Comparison of ENCODE assay signal across 8 mouse cellular contexts in genomic region chr5:129886271-129886670, GRCm38 (mm10). TPM values are rescaled to one million over a fixed set of nuclear protein-coding genes. Genes with fewer than 3 reads are reported as not detected.
DNase-seq lines count a peak whose midpoint lies in the region; ATAC-seq lines count a peak whose summit lies in the region.

No protein-coding gene starts in this region.

- no peaks in the 10 kb centered on the region for H3K9me3 ChIP-seq in kidney, embryonic 15.5 days (replicated peaks)
- H3K9me3 ChIP-seq in forebrain, embryonic 14.5 days (replicated peaks; ENCODE audit: control insufficient read depth, low read length): no peaks in the 10 kb centered on the region
- H3K9me3 ChIP-seq in liver, embryonic 11.5 days (ENCODE audit: control insufficient read depth, low read length): no peaks in the 10 kb centered on the region

- ATAC-seq in kidney, embryonic 15.5 days (replicated peaks; ENCODE audit: low FRiP score): no peak
- no peak for ATAC-seq in forebrain, embryonic 14.5 days
- peak; percentile 43; the same call in 1 of the 2 replicates for ATAC-seq in liver, embryonic 11.5 days (replicated peaks; ENCODE audit: low FRiP score)

- peak overlapping the region; percentile 82 for H3K4me2 ChIP-seq in kidney, embryonic 15.5 days
- peak overlapping the region; percentile 86 for H3K4me2 ChIP-seq in forebrain, embryonic 14.5 days (ENCODE audit: low read length)
- peak overlapping the region; percentile 85 for H3K4me2 ChIP-seq in liver, embryonic 11.5 days

- peak overlapping the region; percentile 94 for H3K9ac ChIP-seq in kidney, embryonic 15.5 days
- peak overlapping the region; percentile 89 for H3K9ac ChIP-seq in forebrain, embryonic 14.5 days (ENCODE audit: low read length)
- H3K9ac ChIP-seq in liver, embryonic 11.5 days (ENCODE audit: low read depth, low read length): peak overlapping the region; percentile 91

- no peaks in the 10 kb centered on the region for H3K27me3 ChIP-seq in kidney, embryonic 15.5 days
- H3K27me3 ChIP-seq in forebrain, embryonic 14.5 days (replicated peaks; ENCODE audit: control insufficient read depth, insufficient read depth, low read length): no peaks in the 10 kb centered on the region
- H3K27me3 ChIP-seq in liver, embryonic 11.5 days (replicated peaks; ENCODE audit: control insufficient read depth, insufficient read depth, low read length): no peaks in the 10 kb centered on the region

- peaks cover 16% of the 10 kb centered on the region for H3K4me1 ChIP-seq in kidney, embryonic 15.5 days
- peaks cover 9% of the 10 kb centered on the region for H3K4me1 ChIP-seq in forebrain, embryonic 14.5 days (ENCODE audit: control insufficient read depth, insufficient read depth, low read length)
- peaks cover 5% of the 10 kb centered on the region for H3K4me1 ChIP-seq in liver, embryonic 11.5 days (replicated peaks; ENCODE audit: control insufficient read depth, insufficient read depth, low read length)

- DNase-seq in kidney, adult 18-20 months: no peak
- peak; percentile 66 for DNase-seq in adipocyte (ENCODE audit: low spot score)
- DNase-seq in forebrain, embryonic 14.5 days (ENCODE audit: low spot score): no peak
- DNase-seq in liver, embryonic 11.5 days (ENCODE audit: low spot score): peak; percentile 48
- peak; percentile 19 for DNase-seq in yolk sac, embryonic 10.5 days (ENCODE audit: low spot score)
- no peak for DNase-seq in frontal cortex, postnatal 14 days (ENCODE audit: low spot score in 2 of 2)
- DNase-seq in gastrocnemius, postnatal 10 days: no peak

- H3K27ac ChIP-seq in kidney, embryonic 15.5 days: peak overlapping the region; percentile 98; the same call in 1 of the 2 replicates
- H3K27ac ChIP-seq in forebrain, embryonic 14.5 days (ENCODE audit: low read depth, low read length): no peak overlapping the region; the same call in 1 of the 2 replicates
- H3K27ac ChIP-seq in liver, embryonic 11.5 days (ENCODE audit: low read depth, low read length): peak overlapping the region; percentile 98

- peak overlapping the region; percentile 85 for H3K4me3 ChIP-seq in kidney, embryonic 15.5 days (replicated peaks)
- H3K4me3 ChIP-seq in forebrain, embryonic 14.5 days (ENCODE audit: low read depth, low read length): peak overlapping the region; percentile 88
- peak overlapping the region; percentile 92 for H3K4me3 ChIP-seq in liver, embryonic 11.5 days (ENCODE audit: low read depth, low read length)

- H3K36me3 ChIP-seq in kidney, embryonic 15.5 days: peaks cover 37% of the 10 kb centered on the region
- peaks cover 35% of the 10 kb centered on the region for H3K36me3 ChIP-seq in forebrain, embryonic 14.5 days (ENCODE audit: control insufficient read depth, insufficient read depth, low read length)
- peaks cover 14% of the 10 kb centered on the region for H3K36me3 ChIP-seq in liver, embryonic 11.5 days (ENCODE audit: control insufficient read depth, insufficient read depth, low read length)

- 33% methylated on average over 10 of the region's 10 CpGs for WGBS in kidney, embryonic 15.5 days
- 55% methylated on average over 10 of the region's 10 CpGs for WGBS in forebrain, embryonic 14.5 days
- 20% methylated on average over 10 of the region's 10 CpGs for WGBS in liver, embryonic 11.5 days

RNA-seq across cellular contexts. Expression of gene Chchd2, which starts 1.0 kb away (rescaled TPM):
- polyA plus RNA-seq in kidney, embryonic 15.5 days (2015; fragmentation: Nextera tagmentation; extraction: Ambion mirVana): 984 and 1,043 TPM in 2 replicates
- 1,049 and 1,237 TPM in 2 replicates for polyA plus RNA-seq in forebrain, embryonic 14.5 days (2014; fragmentation: Nextera tagmentation; extraction: Ambion mirVana)
- 991 and 1,008 TPM in 2 replicates for polyA plus RNA-seq in liver, embryonic 11.5 days (2014; fragmentation: Nextera tagmentation; extraction: Ambion mirVana)
- 100 to 1,000 TPM; 404 to 489 TPM for total RNA-seq in gastrocnemius, postnatal 10 days (2021)

RNA-seq across cellular contexts. Expression of gene Zbed5, which starts 9.3 kb away (rescaled TPM):
- polyA plus RNA-seq in kidney, embryonic 15.5 days (2015; fragmentation: Nextera tagmentation; extraction: Ambion mirVana): 6.4 and 7.1 TPM in 2 replicates
- 14.9 and 22.3 TPM in 2 replicates for polyA plus RNA-seq in forebrain, embryonic 14.5 days (2014; fragmentation: Nextera tagmentation; extraction: Ambion mirVana)
- 3.8 and 4.9 TPM in 2 replicates for polyA plus RNA-seq in liver, embryonic 11.5 days (2014; fragmentation: Nextera tagmentation; extraction: Ambion mirVana)
- total RNA-seq in gastrocnemius, postnatal 10 days (2021): 1 to 10 TPM; 1.1 to 1.9 TPM

RNA-seq across cellular contexts. Expression of gene Phkg1, which starts 12.1 kb away (rescaled TPM):
- 0.27 and 0.31 TPM in 2 replicates for polyA plus RNA-seq in kidney, embryonic 15.5 days (2015; fragmentation: Nextera tagmentation; extraction: Ambion mirVana)
- 0.09 and 0.11 TPM in 2 replicates for polyA plus RNA-seq in forebrain, embryonic 14.5 days (2014; fragmentation: Nextera tagmentation; extraction: Ambion mirVana)
- polyA plus RNA-seq in liver, embryonic 11.5 days (2014; fragmentation: Nextera tagmentation; extraction: Ambion mirVana): 0.22 and 0.29 TPM in 2 replicates
- total RNA-seq in gastrocnemius, postnatal 10 days (2021): 100 to 1,000 TPM; 199 to 205 TPM

RNA-seq across cellular contexts. Expression of gene Nupr1l, which starts 22.1 kb away (rescaled TPM):
- 3.6 and 4.2 TPM in 2 replicates for polyA plus RNA-seq in kidney, embryonic 15.5 days (2015; fragmentation: Nextera tagmentation; extraction: Ambion mirVana)
- polyA plus RNA-seq in forebrain, embryonic 14.5 days (2014; fragmentation: Nextera tagmentation; extraction: Ambion mirVana): 3.8 and 5.6 TPM in 2 replicates
- polyA plus RNA-seq in liver, embryonic 11.5 days (2014; fragmentation: Nextera tagmentation; extraction: Ambion mirVana): 0.84 and 1.4 TPM in 2 replicates
- 1 to 10 TPM in 1 of 2 experiments, under 1 TPM in 1; 0.45 to 1.4 TPM for total RNA-seq in gastrocnemius, postnatal 10 days (2021)

RNA-seq across cellular contexts. Expression of gene Sumf2, which starts 39.5 kb away (rescaled TPM):
- 55.9 and 61.2 TPM in 2 replicates for polyA plus RNA-seq in kidney, embryonic 15.5 days (2015; fragmentation: Nextera tagmentation; extraction: Ambion mirVana)
- polyA plus RNA-seq in forebrain, embryonic 14.5 days (2014; fragmentation: Nextera tagmentation; extraction: Ambion mirVana): 22.1 and 25.9 TPM in 2 replicates
- 59.7 and 61.1 TPM in 2 replicates for polyA plus RNA-seq in liver, embryonic 11.5 days (2014; fragmentation: Nextera tagmentation; extraction: Ambion mirVana)
- 10 to 100 TPM in 1 of 2 experiments, 1 to 10 TPM in 1; 9.8 to 13.5 TPM for total RNA-seq in gastrocnemius, postnatal 10 days (2021)

Comparison
In these comparisons a context has a peak if more than half of its experiments do, and no peak if none do; other contexts are left out.
1. DNase-seq: peak in adipocyte (single experiment), liver, embryonic 11.5 days (single experiment) and yolk sac, embryonic 10.5 days (single experiment); none in kidney, adult 18-20 months (single experiment), forebrain, embryonic 14.5 days (single experiment), frontal cortex, postnatal 14 days (0 of 2) and gastrocnemius, postnatal 10 days (single experiment).
2. Peak in every context shown above with its lines, with median percentiles within 50 percentile points of each other: H3K4me2 ChIP-seq, H3K4me3 ChIP-seq and H3K9ac ChIP-seq.